Mouse (Mus musculus) telencephalon, adult 2 months (tissue): Measurements from ENCODE around the gene Cyp26b1.

Source experiments
- DNase-seq: peaks from one replicate; pipeline ENCODE4 v3.0.0-alpha.2; 2011; ENCODE audit warnings: low read depth, low spot score

Gene Cyp26b1

DNA sequence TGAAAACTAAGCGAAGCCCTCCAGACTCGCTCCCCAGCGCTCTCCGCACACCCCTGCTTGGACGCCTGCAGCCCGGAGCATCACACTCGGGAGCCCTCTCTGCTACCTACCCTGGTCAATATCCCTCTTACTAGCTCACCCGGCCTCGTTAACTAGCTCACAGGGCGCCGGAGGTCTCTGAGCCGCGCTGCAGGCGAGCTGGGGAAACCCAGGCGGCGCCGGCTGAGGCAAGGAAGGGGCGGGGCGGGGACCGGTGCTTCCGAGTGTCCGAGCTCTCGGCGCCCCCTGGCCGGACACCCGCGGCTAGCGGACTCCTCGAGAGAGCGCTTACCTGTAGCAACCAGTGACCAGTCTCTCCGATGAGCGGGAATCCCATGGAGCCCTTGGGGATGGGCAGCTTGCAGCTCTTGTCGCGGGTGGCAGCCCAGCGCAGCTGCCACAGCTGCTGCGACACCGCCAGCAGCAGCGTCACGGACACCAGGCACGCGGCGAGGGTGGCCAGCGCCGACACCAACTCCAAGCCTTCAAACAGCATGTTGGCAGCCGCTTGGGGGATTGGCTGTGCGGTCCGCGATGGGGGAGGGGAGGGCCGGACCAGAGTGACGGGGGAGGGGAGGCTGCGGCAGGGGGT lies 6.1 kb downstream of the Cyp26b1 start:
- no peak for DNase-seq

DNA sequence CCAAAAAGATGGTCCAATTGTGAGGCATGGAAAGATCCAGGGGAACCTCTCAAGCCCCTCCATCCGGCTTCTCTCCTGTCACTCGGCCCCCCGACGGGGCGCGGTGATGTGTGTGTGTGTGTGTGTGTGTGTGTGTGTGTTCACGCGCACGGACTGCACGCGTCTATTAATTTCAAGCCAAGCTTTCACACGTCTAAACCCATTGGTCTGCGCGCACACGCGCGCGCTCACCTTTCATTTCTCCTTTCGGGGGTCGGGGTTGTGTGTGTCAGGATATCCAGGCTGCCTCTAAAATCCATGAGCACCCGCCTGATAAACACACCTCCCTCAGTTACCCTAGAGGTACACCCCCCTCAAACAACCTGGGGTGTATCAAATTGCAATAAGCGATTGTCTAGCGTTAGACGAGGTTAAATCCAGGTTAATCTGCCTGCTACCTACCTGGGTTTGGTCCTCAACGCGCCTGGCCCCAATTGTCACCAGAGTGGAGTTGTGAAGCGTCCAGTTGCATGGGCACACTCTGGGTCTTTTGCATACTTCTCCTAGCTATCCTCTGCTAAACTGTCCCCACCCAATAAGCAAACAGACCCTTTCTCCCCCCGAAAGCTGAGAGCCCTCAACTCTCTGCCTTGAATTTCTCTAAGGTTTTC lies 7.0 kb downstream of the Cyp26b1 start:
- DNase-seq: no peak

GRCm38 (mm10) chr6:84585686-84586300 lies 7.9 kb downstream of the Cyp26b1 start:
- DNase-seq: no peak

GRCm38 (mm10) chr6:84584783-84585685 lies 8.7 kb downstream of the Cyp26b1 start:
- DNase-seq: no peak

GRCm38 (mm10) chr6:84583841-84584782 lies 9.6 kb downstream of the Cyp26b1 start:
- DNase-seq: no peak

DNA sequence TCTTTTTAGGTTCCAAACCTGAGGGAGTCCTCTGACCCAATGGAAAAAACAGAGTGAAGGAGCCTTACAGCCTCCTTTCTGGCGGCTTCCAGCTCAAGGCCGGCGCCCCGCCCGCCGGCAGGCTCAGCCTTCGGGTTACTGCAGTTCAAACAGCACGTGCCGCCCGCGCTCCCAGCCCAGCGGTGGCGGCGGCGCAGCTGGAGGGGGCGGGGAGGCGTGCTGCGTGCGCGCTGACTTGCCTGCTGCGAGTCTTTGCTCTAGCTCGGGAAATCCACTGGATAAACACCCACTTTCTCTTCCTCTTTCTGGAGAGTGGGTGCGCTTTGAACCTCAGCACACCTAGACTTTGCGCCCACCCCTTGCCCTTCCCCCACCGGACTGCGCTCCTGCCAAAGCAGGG lies 10.3 kb downstream of the Cyp26b1 start:
- peak; percentile 23 for DNase-seq

DNA sequence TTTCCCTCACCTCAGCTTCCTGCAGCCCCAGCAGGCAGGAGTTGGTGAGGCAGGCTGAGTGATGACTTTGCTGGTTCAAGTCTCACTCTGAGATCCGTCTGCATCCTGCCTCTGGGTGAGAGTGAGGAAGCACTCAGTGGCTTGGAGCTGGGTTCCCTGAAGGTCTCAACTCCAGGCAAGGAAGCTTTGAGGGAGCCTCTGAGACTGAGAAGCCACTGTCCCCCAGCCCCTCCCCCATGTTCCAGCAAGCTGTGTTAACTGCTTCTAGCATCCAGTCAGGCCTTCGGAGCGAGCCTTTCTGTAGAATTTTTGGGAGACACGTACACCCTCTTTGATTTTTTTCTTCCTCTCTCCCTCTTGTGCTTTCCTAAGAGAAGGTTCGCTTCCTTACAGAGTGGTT lies 10.9 kb downstream of the Cyp26b1 start:
- no peak for DNase-seq

- DNase-seq: no peak
These were observed 11.8 kb downstream of the Cyp26b1 start for GRCm38 (mm10) chr6:84581833-84582445.

- DNase-seq: no peak
These were observed 12.5 kb downstream of the Cyp26b1 start for GRCm38 (mm10) chr6:84580979-84581832.

DNA sequence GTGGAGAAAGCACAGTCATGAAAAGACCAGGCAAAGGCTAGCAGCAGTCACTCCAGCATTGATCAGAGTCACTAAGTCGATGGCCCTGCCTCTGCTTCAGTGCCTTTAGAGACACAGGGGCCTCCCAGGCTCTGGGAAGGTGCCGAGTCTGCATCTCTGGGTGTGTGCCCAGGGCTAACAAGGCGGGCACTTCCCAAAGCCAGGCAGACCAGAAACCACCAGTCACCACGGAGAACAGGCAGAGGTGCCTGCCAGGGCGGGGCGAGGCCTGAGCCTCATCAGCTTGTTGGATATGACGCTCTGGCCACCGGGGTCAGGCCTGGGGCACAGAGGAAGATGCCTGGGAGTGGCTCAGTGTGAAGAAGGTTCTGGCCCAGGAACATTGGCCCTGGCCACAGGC lies 14.2 kb downstream of the Cyp26b1 start:
- no peak for DNase-seq

GRCm38 (mm10) chr6:84578928-84579327 lies 14.8 kb downstream of the Cyp26b1 start:
- DNase-seq: no peak

- no peak for DNase-seq
These were observed 15.8 kb downstream of the Cyp26b1 start for GRCm38 (mm10) chr6:84577898-84578297.

DNA sequence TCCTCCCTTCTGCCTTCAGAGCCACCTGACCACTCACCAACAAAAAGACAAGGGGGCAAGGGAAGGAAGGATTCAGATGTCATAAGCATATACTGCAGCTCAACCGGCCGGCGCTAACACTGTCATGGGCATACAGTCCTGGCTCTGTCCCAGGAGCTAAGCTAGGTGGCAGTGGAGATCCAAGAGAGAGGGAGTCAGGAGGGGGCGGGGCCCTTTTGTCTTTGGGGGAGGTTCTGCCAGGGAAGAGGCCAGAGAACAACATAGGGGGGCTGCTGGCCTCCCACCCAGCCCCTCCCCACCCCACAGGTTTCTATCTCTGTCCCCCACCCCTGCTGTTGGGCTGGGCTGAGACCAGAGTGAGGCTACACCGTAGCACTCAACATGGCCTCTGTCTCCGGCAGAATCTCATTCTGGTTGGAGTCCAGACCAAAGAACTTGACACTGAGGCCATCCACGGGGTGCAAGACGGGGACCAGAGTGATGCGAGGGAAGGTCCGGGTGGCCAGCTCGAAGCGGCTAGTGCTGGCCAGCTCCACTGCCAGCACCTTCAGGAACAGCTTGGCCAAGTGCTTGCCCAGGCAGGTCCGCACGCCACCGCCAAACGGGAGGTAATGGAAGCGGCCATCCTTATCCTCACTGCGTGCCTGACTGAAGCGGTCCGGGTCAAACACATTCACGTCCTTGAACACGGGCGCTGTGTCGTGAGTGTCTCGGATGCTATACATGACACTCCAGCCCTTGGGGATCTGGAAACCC lies 19.6 kb downstream of the Cyp26b1 start:
- DNase-seq: no peak

DNA sequence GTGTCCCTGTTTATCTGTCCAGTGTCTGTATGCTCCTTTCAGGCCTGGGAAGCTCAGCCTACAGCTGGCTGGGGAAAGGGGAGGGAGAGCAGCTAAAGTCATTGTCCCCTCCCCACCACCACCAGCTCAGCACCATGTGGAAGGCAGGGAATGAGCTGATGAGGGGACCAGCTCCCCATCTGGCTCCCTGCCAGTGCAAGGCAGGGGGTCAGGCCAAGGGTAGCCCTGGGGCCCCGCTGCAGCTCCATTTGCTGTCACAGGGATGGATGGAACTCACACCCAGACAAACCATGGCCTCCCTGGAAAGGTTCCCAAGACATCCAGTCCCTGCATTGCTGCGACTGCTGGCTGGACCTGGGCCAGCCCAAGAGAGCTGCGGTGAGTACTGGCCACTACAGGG lies 23.7 kb downstream of the Cyp26b1 start:
- no peak for DNase-seq

DNA sequence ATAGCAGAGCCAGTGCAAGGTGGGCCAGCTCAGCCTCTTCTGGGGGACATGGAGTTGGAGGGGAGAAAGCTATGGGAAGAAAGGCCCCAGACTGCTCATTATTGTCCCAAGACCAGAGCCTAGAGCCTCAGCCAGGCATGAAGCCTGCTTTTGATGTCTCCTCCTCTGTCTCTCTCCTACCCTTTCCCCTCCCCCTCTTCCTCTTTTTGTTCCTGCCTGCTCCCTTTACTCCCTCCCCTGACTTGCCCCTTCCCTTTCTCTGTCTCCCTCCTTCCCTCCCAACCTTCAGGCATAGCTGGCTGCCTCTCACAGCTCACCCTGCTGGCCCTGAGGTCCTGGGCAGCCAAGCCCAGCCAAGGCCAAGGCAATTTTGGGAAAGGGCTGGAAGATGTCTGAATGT lies 24.1 kb downstream of the Cyp26b1 start:
- no peak for DNase-seq

DNA sequence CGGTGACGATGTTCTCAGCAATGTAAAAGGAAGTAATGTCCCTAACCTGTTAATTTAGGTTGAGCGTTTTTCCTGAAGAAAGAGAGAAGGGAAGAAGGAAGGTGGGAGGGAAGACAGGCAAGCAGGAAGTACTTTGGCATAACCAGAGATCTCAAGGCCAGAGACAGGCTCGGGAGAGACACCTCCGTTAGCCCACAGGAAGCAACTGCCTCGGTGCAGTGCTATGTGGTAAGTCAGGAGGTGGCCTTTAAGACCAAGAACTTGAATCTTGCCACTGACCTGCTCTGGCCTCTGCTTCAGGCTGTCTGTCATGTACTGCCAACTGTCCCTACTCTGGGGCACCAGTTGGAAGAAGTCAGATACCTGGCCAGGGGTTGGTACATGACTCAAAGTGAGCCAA lies 24.8 kb downstream of the Cyp26b1 start:
- DNase-seq: no peak

GRCm38 (mm10) chr6:84567696-84568095 lies 26.0 kb downstream of the Cyp26b1 start:
- no peak for DNase-seq

DNA sequence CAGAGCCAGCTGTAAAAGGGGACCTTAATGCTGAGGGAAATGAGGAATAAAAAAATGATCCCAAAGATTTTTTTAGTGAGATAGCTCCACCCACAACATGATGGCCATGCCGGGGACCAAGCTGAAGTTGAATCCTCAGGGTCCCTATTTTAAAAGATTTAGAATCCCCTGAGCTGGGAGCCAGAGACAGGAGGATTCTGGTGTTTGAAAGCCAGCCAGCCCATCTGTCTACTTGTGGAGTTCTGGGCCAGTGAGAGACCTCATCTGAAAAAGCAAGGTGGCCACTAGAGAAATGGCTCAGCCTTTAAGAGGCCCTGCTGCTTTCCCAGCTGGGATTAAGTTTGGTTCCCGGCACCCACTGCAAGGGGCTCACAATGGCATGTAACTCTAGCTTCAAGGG lies 26.9 kb downstream of the Cyp26b1 start:
- DNase-seq: no peak

DNA sequence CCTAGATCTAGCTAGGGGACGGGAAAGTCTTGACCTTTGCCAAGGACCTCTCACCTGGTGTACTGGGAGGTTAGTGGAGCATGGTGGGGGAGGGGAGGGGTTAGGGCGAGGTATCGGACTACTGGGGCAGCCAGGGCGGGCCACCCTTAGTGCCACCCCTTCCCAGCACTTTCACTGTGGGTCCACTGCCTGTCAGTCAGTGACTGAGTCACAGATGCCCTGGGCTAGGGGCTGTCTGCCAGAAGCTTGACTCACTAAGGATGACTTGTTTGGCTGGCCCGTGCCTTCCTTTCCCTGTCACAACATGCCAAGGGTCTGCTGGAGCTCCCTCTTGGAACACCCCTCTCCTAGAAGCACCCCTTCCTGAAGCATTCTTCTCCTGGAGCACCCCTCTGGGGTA lies 28.5 kb downstream of the Cyp26b1 start:
- DNase-seq: no peak
